Mouse (Mus musculus) midbrain, embryonic 16.5 days (tissue): ENCODE measurements at regions not wholly inside any gene's neighbourhood (a gene's known extent, or its start where the extent isn't known, plus 50 kb on each side); places are given as distances from the start of the nearest gene placed in this dataset.

Source experiments
- ATAC-seq: fragments of 200-750 bp; cut with Nextera tagmentation; 2 replicates; pipeline ENCODE4 v1.8.0; 2017; ENCODE audit warnings: moderate TSS enrichment
- H3K27ac ChIP-seq: fragments of 300-500 bp; sonication (generic); 2 replicates; pipeline ENCODE4 v1.5.1; 2014; ENCODE audit warnings: mild to moderate bottlenecking, low read length, mixed read lengths
- H3K27me3 ChIP-seq: fragments of 300-500 bp; sonication (generic); 2 replicates; pipeline ENCODE4 v1.6.1; 2014; ENCODE audit warnings: low read depth, low read length, mixed read lengths; ENCODE audit not compliant: control insufficient read depth, insufficient read depth
- H3K36me3 ChIP-seq: fragments of 300-500 bp; sonication (generic); 2 replicates; pipeline ENCODE4 v1.6.1; 2014; ENCODE audit warnings: mild to moderate bottlenecking, low read length, moderate library complexity, mixed read lengths; ENCODE audit not compliant: control insufficient read depth, insufficient read depth
- H3K4me1 ChIP-seq: fragments of 300-500 bp; sonication (generic); 2 replicates; pipeline ENCODE4 v1.6.1; 2014; ENCODE audit warnings: mild to moderate bottlenecking, low read length, mixed read lengths; ENCODE audit not compliant: control insufficient read depth, insufficient read depth
- H3K4me2 ChIP-seq: fragments of 300-500 bp; sonication (generic); 2 replicates; pipeline ENCODE4 v1.6.1; 2014; ENCODE audit warnings: mild to moderate bottlenecking, low read length, mixed read lengths
- H3K4me3 ChIP-seq: fragments of 300-500 bp; sonication (generic); 2 replicates; pipeline ENCODE4 v1.5.1; 2014; ENCODE audit warnings: low read depth, mild to moderate bottlenecking, low read length, moderate library complexity, mixed read lengths
- H3K9ac ChIP-seq: fragments of 300-500 bp; sonication (generic); 2 replicates; pipeline ENCODE4 v1.6.1; 2014; ENCODE audit warnings: low read depth, low read length, mixed read lengths
- H3K9me3 ChIP-seq: fragments of 300-500 bp; sonication (generic); replicated peaks from 2 replicates; pipeline ENCODE4 v1.6.1; 2014; ENCODE audit warnings: mild to moderate bottlenecking, low read length, mixed read lengths; ENCODE audit not compliant: control insufficient read depth, poor library complexity, severe bottlenecking
- WGBS: fragments of 180-500 bp; shearing (Covaris S2); extraction: QIAGEN DNeasy Blood & Tissue Kit; methylation state at CpG from one replicate; pipeline ENCODE4 v1.1.7; 2014; 5-methylcytosine and 5-hydroxymethylcytosine counted together

DNA sequence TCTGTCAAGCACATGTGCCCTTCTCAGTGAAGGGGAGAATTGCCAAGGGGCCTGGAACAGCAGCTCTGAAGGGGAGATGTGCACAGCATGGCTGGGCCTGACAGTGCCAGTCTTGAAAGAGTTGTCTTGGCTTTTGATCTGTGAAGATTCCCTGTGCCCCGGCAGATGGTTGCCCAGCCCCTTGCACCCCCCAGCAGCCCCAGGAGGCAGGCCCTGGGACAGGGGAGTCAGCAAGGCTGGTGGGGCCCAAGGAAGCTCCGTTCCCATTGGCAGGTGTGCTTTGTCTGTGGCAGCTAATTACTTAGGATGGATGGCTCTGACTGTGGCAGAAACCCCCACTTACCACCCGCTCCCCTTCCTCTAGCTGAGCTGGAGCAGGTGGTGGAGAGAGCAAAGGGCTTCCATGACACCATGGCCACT lies 58.6 kb downstream of the Tspan17 start:
- H3K27ac ChIP-seq, result peak overlapping the region; percentile 31; the same call in 1 of the 2 replicates

DNA sequence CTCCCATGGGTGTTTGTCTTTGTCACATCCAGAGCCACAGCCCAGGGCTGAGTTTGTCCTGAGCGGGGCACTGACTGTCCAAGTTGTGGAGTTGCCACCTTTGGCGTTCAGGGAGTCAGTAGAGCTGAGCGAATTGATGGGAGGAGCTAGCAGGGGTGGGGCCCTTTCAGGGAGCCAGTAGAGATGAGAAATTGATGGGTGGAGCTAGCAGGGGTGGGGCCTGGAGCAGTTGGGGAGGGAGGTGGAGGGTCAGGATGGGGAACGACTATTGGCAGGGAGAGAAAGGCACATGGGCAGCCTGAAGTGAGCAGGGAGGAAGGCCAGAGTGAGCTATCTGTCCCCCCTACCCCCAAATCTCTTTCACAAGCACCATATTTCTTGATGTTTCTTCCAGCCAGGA lies 62.0 kb downstream of the Tspan17 start:
- no peak overlapping the region for H3K27ac ChIP-seq
- no peak for ATAC-seq
- no peak overlapping the region for H3K4me2 ChIP-seq
- no peaks in the 10 kb centered on the region for H3K27me3 ChIP-seq
- no peak overlapping the region for H3K4me3 ChIP-seq
- H3K9ac ChIP-seq, result no peak overlapping the region
- peaks cover 18% of the 10 kb centered on the region for H3K4me1 ChIP-seq
- 64% methylated on average over 4 of the region's 4 CpGs for WGBS
- H3K36me3 ChIP-seq, result no peaks in the 10 kb centered on the region
- H3K9me3 ChIP-seq, result no peaks in the 10 kb centered on the region

More for the DNA sequence above, 58.6 kb downstream of the Tspan17 start:
- Histone ChIP-seq H3K9ac (0 out of 2 replicates have a peak overlapping the region, but pooled peaks have one; percentile 14), H3K4me2 (no peak overlapping the region), H3K27me3 (no peaks in the 10 kb centered on the region), H3K9me3 (no peaks in the 10 kb centered on the region), H3K4me1 (peaks cover 13% of the 10 kb centered on the region), H3K4me3 (no peak overlapping the region), H3K36me3 (no peaks in the 10 kb centered on the region)
- 49% methylated on average over 3 of the region's 3 CpGs for WGBS
- ATAC-seq, result peak; percentile 53; the same call in 1 of the 2 replicates

DNA sequence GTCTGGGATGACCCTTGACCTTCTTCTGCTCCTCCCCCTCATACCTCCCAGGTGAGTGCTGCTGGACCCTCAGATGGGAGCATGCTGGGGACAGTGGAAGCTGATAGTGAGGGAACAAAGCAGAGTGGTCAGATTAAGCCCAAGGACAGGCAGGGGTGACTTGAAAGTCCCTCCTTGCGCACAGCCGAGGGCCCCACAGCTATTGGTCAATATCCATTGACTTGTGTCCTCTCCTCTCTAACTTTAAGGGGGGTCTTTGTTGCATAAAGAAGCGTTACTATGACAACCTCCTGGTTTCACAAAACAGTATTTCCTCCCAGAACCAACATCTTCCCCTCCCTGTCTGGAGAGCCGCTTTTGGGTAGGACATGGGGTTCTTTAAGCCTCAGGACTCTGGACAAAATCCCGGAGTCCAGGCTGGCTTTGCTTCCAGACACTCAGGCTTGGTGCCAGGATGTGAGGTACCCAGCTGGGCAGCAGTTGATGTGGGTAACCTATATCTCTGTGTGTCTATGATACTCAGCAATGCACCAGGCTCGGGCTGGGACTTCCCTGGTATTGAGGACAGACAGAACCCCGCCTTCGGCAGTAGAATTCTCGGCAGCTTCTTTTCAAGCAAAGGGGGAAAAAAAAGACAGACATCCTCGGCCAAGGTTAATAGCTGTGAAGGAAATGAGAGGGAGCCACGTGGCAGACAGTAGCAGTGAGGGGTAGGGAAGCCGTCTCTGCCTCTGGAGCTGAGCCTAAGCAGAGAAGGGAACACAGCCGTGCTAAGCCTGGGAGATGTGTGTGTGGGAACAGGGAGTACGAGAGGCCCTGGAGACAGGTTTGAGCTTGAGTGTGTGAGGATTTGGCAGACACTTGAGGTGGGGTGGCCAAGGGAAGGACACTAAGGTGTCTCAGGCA lies 66.4 kb downstream of the Tspan17 start:
- no peak overlapping the region for H3K4me2 ChIP-seq
- WGBS, result 21% methylated on average over 14 of the region's 14 CpGs
- H3K27ac ChIP-seq, result peak overlapping the region; percentile 43
- peak; percentile 71; the same call in 1 of the 2 replicates for ATAC-seq
- no peak overlapping the region for H3K9ac ChIP-seq
- H3K36me3 ChIP-seq, result no peaks in the 10 kb centered on the region
- no peaks in the 10 kb centered on the region for H3K9me3 ChIP-seq
- no peaks in the 10 kb centered on the region for H3K27me3 ChIP-seq
- peaks cover 9% of the 10 kb centered on the region for H3K4me1 ChIP-seq
- H3K4me3 ChIP-seq, result no peak overlapping the region

DNA sequence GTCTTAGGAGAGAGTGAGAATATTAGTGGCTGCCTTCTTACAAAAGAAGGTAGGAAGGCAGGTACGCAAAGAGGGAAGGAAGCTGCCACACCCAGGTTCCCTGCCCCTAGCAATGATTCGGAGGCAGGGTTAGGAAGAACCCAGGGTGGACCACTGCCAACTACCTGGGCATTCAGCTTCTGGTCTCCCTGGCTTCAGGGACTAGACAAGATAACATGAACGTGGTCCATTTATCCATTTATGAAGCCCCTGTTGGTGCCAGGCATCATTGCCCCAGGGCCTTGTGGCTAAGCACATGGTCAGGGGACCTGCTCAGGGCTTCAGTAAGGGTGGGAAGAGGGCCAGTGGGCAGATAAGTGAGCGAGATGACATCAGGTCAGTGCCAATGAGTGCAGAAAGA lies 73.8 kb downstream of the Tspan17 start:
- no peak for ATAC-seq
- no peaks in the 10 kb centered on the region for H3K36me3 ChIP-seq

DNA sequence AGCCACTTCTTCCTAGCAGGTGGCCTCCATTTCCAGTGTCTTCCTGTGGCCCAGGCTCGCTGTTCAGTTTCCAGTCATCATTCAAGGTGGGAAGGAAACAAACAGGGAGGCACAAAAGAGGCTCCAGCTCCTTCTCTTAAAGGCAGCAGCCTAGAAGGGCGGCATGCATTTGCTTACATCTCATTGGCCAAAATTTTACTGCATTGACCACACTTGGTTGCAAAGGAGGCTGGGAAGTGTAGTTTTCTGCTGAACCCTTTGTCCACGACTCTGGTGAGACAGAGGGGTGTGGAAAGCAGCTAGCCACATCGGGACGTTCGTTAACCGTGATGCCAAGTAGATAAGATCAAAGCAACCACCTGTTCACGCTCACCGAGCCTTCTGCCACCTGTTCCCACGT lies 74.9 kb downstream of the Tspan17 start:
- 43% methylated on average over 10 of the region's 10 CpGs for WGBS
- Histone ChIP-seq H3K36me3 (no peaks in the 10 kb centered on the region), H3K4me1 (0 out of 2 replicates have a peak, but pooled peaks cover 2% of the 10 kb centered on the region), H3K9me3 (no peaks in the 10 kb centered on the region), H3K4me2 (no peak overlapping the region), H3K27me3 (no peaks in the 10 kb centered on the region), H3K9ac (no peak overlapping the region), H3K4me3 (no peak overlapping the region), H3K27ac (no peak overlapping the region; the same call in 1 of the 2 replicates)
- peak; percentile 70 for ATAC-seq

More for the DNA sequence above, 73.8 kb downstream of the Tspan17 start:
- Histone ChIP-seq H3K27ac (no peak overlapping the region), H3K9ac (no peak overlapping the region), H3K4me3 (no peak overlapping the region), H3K4me2 (no peak overlapping the region), H3K4me1 (0 out of 2 replicates have a peak, but pooled peaks cover 2% of the 10 kb centered on the region), H3K9me3 (no peaks in the 10 kb centered on the region), H3K27me3 (no peaks in the 10 kb centered on the region)
- WGBS, result 88% methylated on average over 4 of the region's 4 CpGs

DNA sequence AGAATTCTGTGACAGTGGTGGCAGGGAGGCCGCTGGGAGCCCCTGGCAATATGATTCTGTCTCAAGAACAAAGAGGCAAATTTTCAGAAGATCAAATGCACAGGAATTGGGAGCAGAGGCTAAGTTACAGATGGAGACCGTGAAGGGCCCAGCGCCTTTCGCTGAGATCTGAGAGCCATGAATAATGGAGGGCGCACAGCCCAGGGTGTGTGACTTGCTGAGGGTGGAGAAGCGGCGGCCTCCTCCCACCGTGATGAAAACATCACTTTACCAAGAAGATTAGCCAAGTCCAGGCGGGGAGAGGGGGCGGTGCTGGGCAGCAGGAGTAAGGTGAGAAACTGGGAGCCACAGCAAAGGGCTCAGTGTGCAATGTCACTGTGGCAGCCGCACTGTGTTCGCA lies 77.2 kb upstream of the Unc5a start:
- Histone ChIP-seq H3K4me3 (no peak overlapping the region), H3K9ac (0 out of 2 replicates have a peak overlapping the region, but pooled peaks have one; percentile 15), H3K4me1 (peaks cover 23% of the 10 kb centered on the region), H3K27ac (no peak overlapping the region), H3K36me3 (no peaks in the 10 kb centered on the region), H3K27me3 (no peaks in the 10 kb centered on the region), H3K4me2 (no peak overlapping the region), H3K9me3 (no peaks in the 10 kb centered on the region)
- no peak for ATAC-seq
- WGBS, result 26% methylated on average over 12 of the region's 12 CpGs

DNA sequence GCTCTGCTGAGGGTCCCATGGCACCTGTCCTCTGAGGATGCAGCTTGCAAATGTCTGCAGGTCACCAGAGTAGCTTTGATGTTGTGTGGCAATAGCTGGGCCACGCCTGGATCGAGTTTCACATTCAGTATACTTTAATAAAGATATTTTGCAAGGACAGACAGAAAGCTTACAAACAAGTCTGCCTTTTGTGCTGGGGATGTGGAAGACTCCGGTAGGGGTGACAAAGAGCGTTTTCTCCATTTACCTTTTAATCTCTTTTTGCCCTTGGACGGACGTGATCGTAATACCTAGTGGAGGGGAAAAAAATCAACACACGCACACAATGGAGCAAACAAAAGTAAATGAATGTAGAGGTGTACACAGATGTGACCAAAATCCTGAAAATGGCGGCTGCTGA lies 75.3 kb upstream of the Unc5a start:
- WGBS, result 29% methylated on average over 9 of the region's 9 CpGs
- Histone ChIP-seq H3K4me1 (peaks cover 23% of the 10 kb centered on the region), H3K27ac (peak overlapping the region; percentile 88), H3K27me3 (no peaks in the 10 kb centered on the region), H3K9me3 (no peaks in the 10 kb centered on the region), H3K4me2 (peak overlapping the region; percentile 48), H3K36me3 (no peaks in the 10 kb centered on the region), H3K4me3 (no peak overlapping the region), H3K9ac (no peak overlapping the region; the same call in 1 of the 2 replicates)
- ATAC-seq, result no peak

DNA sequence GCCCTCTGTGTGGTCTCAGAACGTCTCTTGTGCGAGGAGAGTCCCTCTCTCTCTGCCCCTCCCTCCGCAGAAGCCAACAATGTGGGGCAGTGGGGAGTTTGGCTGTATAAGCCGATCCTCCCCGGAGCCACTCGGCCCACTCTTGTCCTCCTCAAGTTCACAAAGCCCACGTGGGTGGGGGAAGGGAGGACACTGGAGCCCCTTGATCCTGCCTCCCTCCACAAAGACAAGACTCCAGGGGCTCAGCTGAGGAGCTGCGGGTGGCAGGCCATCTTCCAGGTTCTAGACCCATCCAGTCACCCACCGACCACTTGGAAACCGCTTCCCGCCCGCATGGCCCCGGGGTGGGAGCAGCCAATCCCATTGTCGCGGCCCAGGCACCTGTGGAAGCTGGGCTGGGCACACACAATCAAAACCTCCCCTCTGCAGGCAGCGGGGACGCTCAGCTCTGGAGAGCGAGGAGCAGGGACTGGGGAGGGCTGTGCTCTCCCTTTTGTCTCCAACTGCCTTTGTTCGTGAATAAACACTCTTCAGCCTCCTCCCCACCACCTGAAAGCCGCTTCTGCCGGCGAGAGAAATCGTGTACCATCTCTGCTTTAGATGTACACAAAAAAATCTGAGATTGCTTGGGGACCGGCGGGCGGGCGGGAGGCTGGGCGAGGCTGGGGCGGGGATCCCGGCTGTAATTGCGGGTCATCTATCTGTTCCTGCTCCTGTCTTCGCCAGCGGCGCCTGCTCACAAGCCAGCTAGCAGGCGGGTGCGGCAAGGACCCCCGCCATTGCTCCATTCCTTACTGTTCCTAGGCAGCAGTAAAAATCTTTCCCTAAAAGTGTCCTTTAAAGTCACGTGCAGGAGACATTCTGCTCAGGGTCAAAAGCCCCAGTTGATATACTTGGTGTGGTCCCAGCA lies 74.7 kb upstream of the Unc5a start:
- Histone ChIP-seq H3K27ac (peak overlapping the region; percentile 88), H3K4me2 (peak overlapping the region; percentile 48), H3K4me3 (peak overlapping the region; percentile 8; the same call in 1 of the 2 replicates), H3K9me3 (no peaks in the 10 kb centered on the region), H3K4me1 (peaks cover 23% of the 10 kb centered on the region), H3K36me3 (no peaks in the 10 kb centered on the region), H3K9ac (peak overlapping the region; percentile 56), H3K27me3 (no peaks in the 10 kb centered on the region)
- WGBS, result under 1% methylated on average over 38 of the region's 38 CpGs
- ATAC-seq, result peak; percentile 85
